Mouse (Mus musculus) neural tube, embryonic 11.5 days (tissue): ENCODE data around the gene Mgat5b. TPM values are rescaled to one million over a fixed set of nuclear protein-coding genes. Genes with fewer than 3 reads are reported as not detected.

Experiments used
- ATAC-seq: fragments of 200-750 bp; cut with Nextera tagmentation; 2 replicates; pipeline ENCODE4 v1.8.0; 2017; ENCODE audit warnings: moderate number of reproducible peaks, mild to moderate bottlenecking, moderate TSS enrichment, moderate library complexity; ENCODE audit not compliant: insufficient read depth, low FRiP score, low TSS enrichment
- DNase-seq: peaks from one replicate; pipeline ENCODE4 v3.0.0-alpha.2; 2015; ENCODE audit warnings: low spot score
- H3K27ac ChIP-seq: fragments of 300-500 bp; sonication (generic); 2 replicates; pipeline ENCODE4 v1.5.1; 2014; ENCODE audit warnings: low read depth, mild to moderate bottlenecking, low read length
- H3K27me3 ChIP-seq: fragments of 300-500 bp; sonication (generic); 2 replicates; pipeline ENCODE4 v1.6.1; 2014; ENCODE audit warnings: mild to moderate bottlenecking, low read length, mixed read lengths; ENCODE audit not compliant: control insufficient read depth, insufficient read depth
- H3K36me3 ChIP-seq: fragments of 300-500 bp; sonication (generic); 2 replicates; pipeline ENCODE4 v1.6.1; 2014; ENCODE audit warnings: mild to moderate bottlenecking, low read length, moderate library complexity, mixed read lengths; ENCODE audit not compliant: control insufficient read depth, insufficient read depth
- H3K4me1 ChIP-seq: fragments of 300-500 bp; sonication (generic); 2 replicates; pipeline ENCODE4 v1.6.1; 2014; ENCODE audit warnings: low read length, mixed read lengths; ENCODE audit not compliant: control insufficient read depth, insufficient read depth
- H3K4me2 ChIP-seq: fragments of 300-500 bp; sonication (generic); 2 replicates; pipeline ENCODE4 v1.6.1; 2014; ENCODE audit warnings: low read depth, mild to moderate bottlenecking, moderate library complexity
- H3K4me3 ChIP-seq: fragments of 300-500 bp; sonication (generic); 2 replicates; pipeline ENCODE4 v1.5.1; 2014; ENCODE audit warnings: low read depth, low read length
- H3K9ac ChIP-seq: fragments of 300-500 bp; sonication (generic); 2 replicates; pipeline ENCODE4 v1.6.1; 2014; ENCODE audit warnings: mild to moderate bottlenecking, low read length
- H3K9me3 ChIP-seq: fragments of 300-500 bp; sonication (generic); 2 replicates; pipeline ENCODE4 v1.6.1; 2016; ENCODE audit warnings: low read length; ENCODE audit not compliant: control insufficient read depth
- WGBS: fragments of 180-500 bp; shearing (Covaris S2); extraction: QIAGEN DNeasy Blood & Tissue Kit; methylation state at CpG from one replicate; pipeline ENCODE4 v1.1.7; 2014; 5-methylcytosine and 5-hydroxymethylcytosine counted together
- polyA plus RNA-seq: library from polyadenylated mRNA; unstranded; fragments of >200 nt; fragmentation: Nextera tagmentation; extraction: Ambion mirVana; gene quantifications from 2 replicates; pipeline ENCODE4 v1.2.1, GENCODE M21; 2014

The Mgat5b gene
- polyA plus RNA-seq, 1 experiment from 2014 or later, result 7.5 TPM

GRCm38 (mm10) chr11:117035661-117036336, 117.1 kb downstream of the Mgat5b start:
- Histone ChIP-seq H3K27ac (no peak overlapping the region), H3K36me3 (no peaks in the 10 kb centered on the region), H3K9me3 (no peaks in the 10 kb centered on the region), H3K4me2 (no peak overlapping the region), H3K4me3 (no peak overlapping the region), H3K4me1 (peaks cover 10% of the 10 kb centered on the region), H3K9ac (no peak overlapping the region), H3K27me3 (no peaks in the 10 kb centered on the region)
- ATAC-seq (no peak), DNase-seq (no peak)
- WGBS, result 20% methylated on average over 11 of the region's 11 CpGs

Other genes starting within 250 kb of the Mgat5b start
- gene St6galnac1, start 143.4 kb upstream of the Mgat5b start, polyA plus RNA-seq, result not detected in 2 replicates
- 46.0 and 51.1 TPM in 2 replicates for gene Mxra7, start 90.8 kb upstream of the Mgat5b start, polyA plus RNA-seq
- gene Mettl23, start 75.6 kb upstream of the Mgat5b start, polyA plus RNA-seq, result 61.2 and 63.6 TPM in 2 replicates
- gene Jmjd6, start 75.4 kb upstream of the Mgat5b start, polyA plus RNA-seq, result 86.0 and 88.4 TPM in 2 replicates
- 33.2 and 41.1 TPM in 2 replicates for gene Mfsd11, start 66.4 kb upstream of the Mgat5b start, polyA plus RNA-seq
- gene Srsf2, start 65.8 kb upstream of the Mgat5b start, polyA plus RNA-seq, result 917 and 938 TPM in 2 replicates
- gene Sec14l1, start 196.3 kb downstream of the Mgat5b start, polyA plus RNA-seq, result 41.5 and 44.2 TPM in 2 replicates